Mouse (Mus musculus): ENCODE data around the gene Actl6b. TPM values are rescaled to one million over a fixed set of nuclear protein-coding genes. Genes with fewer than 3 reads are reported as not detected.
A peak's percentile ranks its signal among the peaks of the same experiment; 100 is the strongest.

Actl6b gene
- polyA plus RNA-seq, 1 experiment from 2014 or later: not detected

- Histone ChIP-seq H3K36me3 (ENCODE audit: inconsistent target) (peaks cover 21% of the 10 kb centered on the region), H3K79me2 (ENCODE audit: inconsistent target) (peaks cover 47% of the 10 kb centered on the region), H3K4me3 (ENCODE audit: inconsistent target) (peak within 1 kb of the TSS; percentile 97), H3K27ac (peak within 1 kb of the TSS; percentile 94)
- under 1% methylated on average over 40 of the region's 40 CpGs for WGBS (ENCODE audit: missing documents)
Observed at GRCm38 (mm10) chr5:137533117-137533827, 20.0 kb upstream of the Actl6b start, which contains the start of the genes Epo and Gnb2. Gene Epo (minus strand): TSS chr5:137533242. Gene Gnb2 (minus strand): TSS chr5:137533510.

- H3K79me2 ChIP-seq (ENCODE audit: inconsistent target): peaks cover 32% of the 10 kb centered on the region
- H3K36me3 ChIP-seq (ENCODE audit: inconsistent target): peaks cover 6% of the 10 kb centered on the region; the same call in 1 of the 2 replicates
- peak overlapping the region; percentile 52 for H3K27ac ChIP-seq
- 79% methylated on average over 3 of the region's 3 CpGs for WGBS (ENCODE audit: missing documents)
- H3K4me3 ChIP-seq (ENCODE audit: inconsistent target): no peak overlapping the region
Observed at GRCm38 (mm10) chr5:137534762-137535161, 18.6 kb upstream of the Actl6b start.

GRCm38 (mm10) chr5:137535318-137535717, 18.0 kb upstream of the Actl6b start:
- Histone ChIP-seq H3K79me2 (ENCODE audit: inconsistent target) (peaks cover 27% of the 10 kb centered on the region), H3K4me3 (ENCODE audit: inconsistent target) (no peak overlapping the region), H3K27ac (peak overlapping the region; percentile 52), H3K36me3 (ENCODE audit: inconsistent target) (peaks cover under 1% of the 10 kb centered on the region; the same call in 1 of the 2 replicates)
- 26% methylated on average over 9 of the region's 9 CpGs for WGBS (ENCODE audit: missing documents)

GRCm38 (mm10) chr5:137537461-137537860, 15.9 kb upstream of the Actl6b start:
- Histone ChIP-seq H3K27ac (no peak overlapping the region), H3K36me3 (ENCODE audit: inconsistent target) (no peaks in the 10 kb centered on the region)

GRCm38 (mm10) chr5:137539291-137539801, 14.0 kb upstream of the Actl6b start:
- 85% methylated on average over 7 of the region's 7 CpGs for WGBS (ENCODE audit: missing documents)
- Histone ChIP-seq H3K4me3 (ENCODE audit: inconsistent target) (no peak overlapping the region), H3K79me2 (ENCODE audit: inconsistent target) (no peaks in the 10 kb centered on the region), H3K36me3 (ENCODE audit: inconsistent target) (no peaks in the 10 kb centered on the region), H3K27ac (no peak overlapping the region)

More at GRCm38 (mm10) chr5:137537461-137537860, 15.9 kb upstream of the Actl6b start:
- Histone ChIP-seq H3K79me2 (ENCODE audit: inconsistent target) (peaks cover 5% of the 10 kb centered on the region), H3K4me3 (ENCODE audit: inconsistent target) (no peak overlapping the region)
- 87% methylated on average over 4 of the region's 4 CpGs for WGBS (ENCODE audit: missing documents)

- H3K27ac ChIP-seq: no peak overlapping the region
- no peak overlapping the region for H3K4me3 ChIP-seq (ENCODE audit: inconsistent target)
- 94% methylated on average over 6 of the region's 6 CpGs for WGBS (ENCODE audit: missing documents)
- H3K79me2 ChIP-seq (ENCODE audit: inconsistent target): no peaks in the 10 kb centered on the region
- H3K36me3 ChIP-seq (ENCODE audit: inconsistent target): no peaks in the 10 kb centered on the region
Observed at GRCm38 (mm10) chr5:137540991-137541390, 12.3 kb upstream of the Actl6b start.

GRCm38 (mm10) chr5:137541768-137542540, 11.4 kb upstream of the Actl6b start:
- no peak overlapping the region for H3K27ac ChIP-seq
- 63% methylated on average over 5 of the region's 5 CpGs for WGBS (ENCODE audit: missing documents)
- H3K4me3 ChIP-seq (ENCODE audit: inconsistent target): no peak overlapping the region
- no peaks in the 10 kb centered on the region for H3K79me2 ChIP-seq (ENCODE audit: inconsistent target)
- H3K36me3 ChIP-seq (ENCODE audit: inconsistent target): no peaks in the 10 kb centered on the region

- Histone ChIP-seq H3K79me2 (ENCODE audit: inconsistent target) (no peaks in the 10 kb centered on the region), H3K4me3 (ENCODE audit: inconsistent target) (no peak overlapping the region), H3K36me3 (ENCODE audit: inconsistent target) (no peaks in the 10 kb centered on the region), H3K27ac (no peak overlapping the region)
- WGBS (ENCODE audit: missing documents): 87% methylated on average over 6 of the region's 6 CpGs
Observed at GRCm38 (mm10) chr5:137544926-137545325, 8.4 kb upstream of the Actl6b start.

GRCm38 (mm10) chr5:137545596-137545995, 7.7 kb upstream of the Actl6b start:
- Histone ChIP-seq H3K79me2 (ENCODE audit: inconsistent target) (no peaks in the 10 kb centered on the region), H3K4me3 (ENCODE audit: inconsistent target) (no peak overlapping the region), H3K27ac (no peak overlapping the region), H3K36me3 (ENCODE audit: inconsistent target) (no peaks in the 10 kb centered on the region)
- 95% methylated on average over 4 of the region's 4 CpGs for WGBS (ENCODE audit: missing documents)

- Histone ChIP-seq H3K36me3 (ENCODE audit: inconsistent target) (no peaks in the 10 kb centered on the region), H3K79me2 (ENCODE audit: inconsistent target) (no peaks in the 10 kb centered on the region), H3K4me3 (ENCODE audit: inconsistent target) (no peak overlapping the region), H3K27ac (no peak overlapping the region)
- WGBS (ENCODE audit: missing documents): 96% methylated on average over 2 of the region's 2 CpGs
Observed at GRCm38 (mm10) chr5:137549840-137550239, 3.5 kb upstream of the Actl6b start.

GRCm38 (mm10) chr5:137551119-137551518, 2.2 kb upstream of the Actl6b start:
- Histone ChIP-seq H3K79me2 (ENCODE audit: inconsistent target) (no peaks in the 10 kb centered on the region), H3K36me3 (ENCODE audit: inconsistent target) (no peaks in the 10 kb centered on the region), H3K4me3 (ENCODE audit: inconsistent target) (no peak overlapping the region), H3K27ac (no peak overlapping the region)
- 83% methylated on average over 5 of the region's 5 CpGs for WGBS (ENCODE audit: missing documents)

GRCm38 (mm10) chr5:137553000-137553399, 317 bp upstream of the Actl6b start:
- WGBS (ENCODE audit: missing documents): 33% methylated on average over 6 of the region's 6 CpGs
- Histone ChIP-seq H3K79me2 (ENCODE audit: inconsistent target) (no peaks in the 10 kb centered on the region), H3K36me3 (ENCODE audit: inconsistent target) (no peaks in the 10 kb centered on the region), H3K4me3 (ENCODE audit: inconsistent target) (no peak overlapping the region), H3K27ac (no peak overlapping the region)

- WGBS (ENCODE audit: missing documents): 52% methylated on average over 11 of the region's 11 CpGs
- Histone ChIP-seq H3K79me2 (ENCODE audit: inconsistent target) (no peaks in the 10 kb centered on the region), H3K4me3 (ENCODE audit: inconsistent target) (no peak overlapping the region)
Observed at GRCm38 (mm10) chr5:137553898-137554297, 581 bp downstream of the Actl6b start.

GRCm38 (mm10) chr5:137561556-137561955, 8.2 kb downstream of the Actl6b start:
- no peak overlapping the region for H3K4me3 ChIP-seq (ENCODE audit: inconsistent target)
- no peaks in the 10 kb centered on the region for H3K36me3 ChIP-seq (ENCODE audit: inconsistent target)
- H3K27ac ChIP-seq: no peak overlapping the region
- H3K79me2 ChIP-seq (ENCODE audit: inconsistent target): no peaks in the 10 kb centered on the region
- 74% methylated on average over 6 of the region's 6 CpGs for WGBS (ENCODE audit: missing documents)

More at GRCm38 (mm10) chr5:137553898-137554297, 581 bp downstream of the Actl6b start:
- Histone ChIP-seq H3K36me3 (ENCODE audit: inconsistent target) (no peaks in the 10 kb centered on the region), H3K27ac (no peak overlapping the region)

GRCm38 (mm10) chr5:137562965-137563364, 9.6 kb downstream of the Actl6b start:
- Histone ChIP-seq H3K27ac (no peak overlapping the region), H3K36me3 (ENCODE audit: inconsistent target) (no peaks in the 10 kb centered on the region), H3K79me2 (ENCODE audit: inconsistent target) (no peaks in the 10 kb centered on the region), H3K4me3 (ENCODE audit: inconsistent target) (no peak overlapping the region)
- 92% methylated on average over 10 of the region's 10 CpGs for WGBS (ENCODE audit: missing documents)

All from macrophage (primary cell).